Mouse (Mus musculus) forebrain, embryonic 16.5 days (tissue): Measurements from ENCODE around the gene Mllt1. TPM values are rescaled to one million over a fixed set of nuclear protein-coding genes. Genes with fewer than 3 reads are reported as not detected.

ENCODE experiments used
- ATAC-seq: fragments of 200-750 bp; cut with Nextera tagmentation; 2 replicates; pipeline ENCODE4 v1.8.0; 2017; ENCODE audit warnings: mild to moderate bottlenecking, moderate library complexity
- H3K27ac ChIP-seq: fragments of 300-500 bp; sonication (generic); 2 replicates; pipeline ENCODE4 v1.5.1; 2014; ENCODE audit warnings: low read length, control low read depth
- H3K27me3 ChIP-seq: fragments of 300-500 bp; sonication (generic); replicated peaks from 2 replicates; pipeline ENCODE4 v1.6.1; 2014; ENCODE audit warnings: low read length; ENCODE audit not compliant: control insufficient read depth, insufficient read depth
- H3K36me3 ChIP-seq: fragments of 300-500 bp; sonication (generic); 2 replicates; pipeline ENCODE4 v1.6.1; 2014; ENCODE audit not compliant: control insufficient read depth, insufficient read depth
- H3K4me1 ChIP-seq: fragments of 300-500 bp; sonication (generic); replicated peaks from 2 replicates; pipeline ENCODE4 v1.6.1; 2014; ENCODE audit warnings: low read length; ENCODE audit not compliant: control insufficient read depth, insufficient read depth
- H3K4me2 ChIP-seq: fragments of 300-500 bp; sonication (generic); 2 replicates; pipeline ENCODE4 v1.6.1; 2014; ENCODE audit warnings: mild to moderate bottlenecking, low read length, control low read depth
- H3K4me3 ChIP-seq: fragments of 300-500 bp; sonication (generic); replicated peaks from 2 replicates; pipeline ENCODE4 v1.5.1; 2014; ENCODE audit warnings: mild to moderate bottlenecking, low read length, control low read depth
- H3K9ac ChIP-seq: fragments of 300-500 bp; sonication (generic); replicated peaks from 2 replicates; pipeline ENCODE4 v1.6.1; 2014; ENCODE audit warnings: low read depth, low read length, control low read depth
- H3K9me3 ChIP-seq: fragments of 300-500 bp; sonication (generic); 2 replicates; pipeline ENCODE4 v1.6.1; 2016; ENCODE audit warnings: low read length; ENCODE audit not compliant: control insufficient read depth
- WGBS: fragments of 180-500 bp; shearing (Covaris S2); extraction: QIAGEN DNeasy Blood & Tissue Kit; methylation state at CpG from one replicate; pipeline ENCODE4 v1.1.7; 2014; 5-methylcytosine and 5-hydroxymethylcytosine counted together
- polyA plus RNA-seq: library from polyadenylated mRNA; unstranded; fragments of >200 nt; fragmentation: Nextera tagmentation; extraction: Ambion mirVana; gene quantifications from 2 replicates; pipeline ENCODE4 v1.2.1, GENCODE M21; 2015

Mllt1 gene
- polyA plus RNA-seq, 1 experiment from 2014 or later = 86.1 TPM

GRCm38 (mm10) chr17:56876981-56877380, 58.2 kb downstream of the Mllt1 start:
- Histone ChIP-seq H3K9me3 (no peaks in the 10 kb centered on the region), H3K36me3 (no peaks in the 10 kb centered on the region), H3K4me1 (no peaks in the 10 kb centered on the region), H3K27me3 (no peaks in the 10 kb centered on the region), H3K4me3 (no peak overlapping the region), H3K9ac (no peak overlapping the region), H3K4me2 (no peak overlapping the region), H3K27ac (no peak overlapping the region)
- WGBS = 76% methylated on average over 8 of the region's 8 CpGs
- ATAC-seq = no peak

- Histone ChIP-seq H3K4me1 (no peaks in the 10 kb centered on the region), H3K9ac (no peak overlapping the region), H3K27ac (no peak overlapping the region), H3K36me3 (no peaks in the 10 kb centered on the region), H3K27me3 (no peaks in the 10 kb centered on the region), H3K9me3 (no peaks in the 10 kb centered on the region), H3K4me2 (no peak overlapping the region), H3K4me3 (no peak overlapping the region)
- ATAC-seq = no peak
- WGBS = 94% methylated on average over 3 of the region's 3 CpGs
These were observed 58.8 kb downstream of the Mllt1 start for GRCm38 (mm10) chr17:56876465-56876864.

- H3K36me3 ChIP-seq = no peaks in the 10 kb centered on the region
- H3K4me1 ChIP-seq = no peaks in the 10 kb centered on the region
- ATAC-seq = no peak
These were observed 60.1 kb downstream of the Mllt1 start, which contains the start of gene 1700061G19Rik for GRCm38 (mm10) chr17:56874936-56875651. Gene 1700061G19Rik (plus strand): TSS chr17:56875477.

GRCm38 (mm10) chr17:56874237-56874636, 61.0 kb downstream of the Mllt1 start, which contains the start of gene Acsbg2:
Gene Acsbg2 (minus strand): TSS chr17:56874447.
- Histone ChIP-seq H3K27ac (no peak within 1 kb of the TSS), H3K36me3 (no peaks in the 10 kb centered on the region), H3K9me3 (no peaks in the 10 kb centered on the region), H3K4me3 (no peak within 1 kb of the TSS), H3K4me1 (no peaks in the 10 kb centered on the region), H3K4me2 (no peak within 1 kb of the TSS), H3K27me3 (no peaks in the 10 kb centered on the region), H3K9ac (no peak within 1 kb of the TSS)
- ATAC-seq = no peak
- 91% methylated on average over 2 of the region's 2 CpGs for WGBS

More at GRCm38 (mm10) chr17:56874936-56875651, 60.1 kb downstream of the Mllt1 start, which contains the start of gene 1700061G19Rik:
- no peaks in the 10 kb centered on the region for H3K27me3 ChIP-seq
- H3K27ac ChIP-seq = no peak within 1 kb of the TSS
- no peak within 1 kb of the TSS for H3K4me3 ChIP-seq
- no peak within 1 kb of the TSS for H3K4me2 ChIP-seq
- no peak within 1 kb of the TSS for H3K9ac ChIP-seq
- 90% methylated on average over 12 of the region's 12 CpGs for WGBS
- H3K9me3 ChIP-seq = no peaks in the 10 kb centered on the region

GRCm38 (mm10) chr17:56872512-56872911, 62.7 kb downstream of the Mllt1 start:
- Histone ChIP-seq H3K27ac (no peak overlapping the region), H3K4me2 (no peak overlapping the region), H3K4me1 (no peaks in the 10 kb centered on the region), H3K9me3 (no peaks in the 10 kb centered on the region), H3K27me3 (no peaks in the 10 kb centered on the region), H3K9ac (no peak overlapping the region), H3K36me3 (no peaks in the 10 kb centered on the region), H3K4me3 (no peak overlapping the region)
- WGBS = 84% methylated on average over 7 of the region's 7 CpGs
- ATAC-seq = no peak

GRCm38 (mm10) chr17:56871767-56872166, 63.4 kb downstream of the Mllt1 start:
- H3K4me3 ChIP-seq = no peak overlapping the region
- H3K27ac ChIP-seq = no peak overlapping the region
- ATAC-seq = no peak
- no peak overlapping the region for H3K4me2 ChIP-seq
- no peak overlapping the region for H3K9ac ChIP-seq
- H3K4me1 ChIP-seq = no peaks in the 10 kb centered on the region
- no peaks in the 10 kb centered on the region for H3K9me3 ChIP-seq
- H3K36me3 ChIP-seq = no peaks in the 10 kb centered on the region
- WGBS = 82% methylated on average over 8 of the region's 8 CpGs
- H3K27me3 ChIP-seq = no peaks in the 10 kb centered on the region

- 73% methylated on average over 15 of the region's 15 CpGs for WGBS
- Histone ChIP-seq H3K4me2 (no peak overlapping the region), H3K27me3 (no peaks in the 10 kb centered on the region), H3K4me1 (no peaks in the 10 kb centered on the region), H3K36me3 (no peaks in the 10 kb centered on the region), H3K4me3 (no peak overlapping the region), H3K27ac (no peak overlapping the region), H3K9ac (no peak overlapping the region), H3K9me3 (no peaks in the 10 kb centered on the region)
- no peak for ATAC-seq
These were observed 64.8 kb downstream of the Mllt1 start for GRCm38 (mm10) chr17:56870287-56870953.

- Histone ChIP-seq H3K9ac (no peak overlapping the region), H3K4me2 (no peak overlapping the region), H3K27me3 (no peaks in the 10 kb centered on the region), H3K4me1 (no peaks in the 10 kb centered on the region), H3K9me3 (no peaks in the 10 kb centered on the region), H3K36me3 (no peaks in the 10 kb centered on the region), H3K4me3 (no peak overlapping the region), H3K27ac (no peak overlapping the region)
- 49% methylated on average over 9 of the region's 9 CpGs for WGBS
- no peak for ATAC-seq
These were observed 65.7 kb downstream of the Mllt1 start for GRCm38 (mm10) chr17:56869481-56869977.

GRCm38 (mm10) chr17:56866071-56866470, 69.1 kb downstream of the Mllt1 start:
- H3K4me1 ChIP-seq = no peaks in the 10 kb centered on the region
- ATAC-seq = no peak
- no peaks in the 10 kb centered on the region for H3K36me3 ChIP-seq
- no peaks in the 10 kb centered on the region for H3K27me3 ChIP-seq
- H3K27ac ChIP-seq = no peak overlapping the region
- H3K4me2 ChIP-seq = no peak overlapping the region
- H3K9me3 ChIP-seq = no peaks in the 10 kb centered on the region
- WGBS = 76% methylated on average over 7 of the region's 7 CpGs
- H3K9ac ChIP-seq = no peak overlapping the region
- H3K4me3 ChIP-seq = no peak overlapping the region
